Mouse (Mus musculus): ENCODE results near the gene Tns4. TPM values are rescaled to one million over a fixed set of nuclear protein-coding genes. Genes with fewer than 3 reads are reported as not detected.

Tns4 gene
- polyA plus RNA-seq, 1 experiment from 2014 or later, result not detected

DNA sequence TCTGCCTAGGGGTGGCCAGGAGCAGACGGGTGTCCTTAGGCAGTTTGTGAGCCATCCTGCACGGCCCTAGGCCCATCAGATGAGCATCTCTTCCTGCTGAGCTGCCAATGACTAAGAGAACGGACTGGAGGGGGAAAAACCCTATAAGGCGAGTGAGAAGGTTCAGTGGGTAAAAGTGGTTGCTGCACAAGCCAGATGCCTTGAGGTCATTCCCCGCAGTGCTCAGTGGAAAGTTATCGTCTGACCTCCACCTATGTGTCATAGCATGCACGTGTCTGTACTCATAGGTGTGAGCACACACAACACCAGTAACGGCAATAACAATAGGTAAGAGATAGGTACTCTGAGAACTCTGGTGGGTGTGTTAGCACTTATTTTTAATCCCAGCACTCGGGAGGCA, 9.8 kb upstream of the Tns4 start:
- ATAC-seq, result no peak
- no peaks in the 10 kb centered on the region for H3K9me3 ChIP-seq (replicated peaks)

GRCm38 (mm10) chr11:99096996-99097774, 8.1 kb upstream of the Tns4 start:
- WGBS, result 78% methylated on average over 8 of the region's 8 CpGs
- Histone ChIP-seq H3K27me3 (no peaks in the 10 kb centered on the region), H3K9ac (no peak overlapping the region), H3K27ac (no peak overlapping the region), H3K36me3 (ENCODE audit: poor library complexity, severe bottlenecking) (no peaks in the 10 kb centered on the region), H3K4me1 (no peaks in the 10 kb centered on the region), H3K9me3 (replicated peaks) (no peaks in the 10 kb centered on the region), H3K4me3 (no peak overlapping the region), H3K4me2 (no peak overlapping the region)
- no peak for ATAC-seq

More for the DNA sequence above, 9.8 kb upstream of the Tns4 start:
- no peak overlapping the region for H3K4me2 ChIP-seq
- WGBS, result 86% methylated on average over 9 of the region's 9 CpGs
- H3K27me3 ChIP-seq, result no peaks in the 10 kb centered on the region
- no peak overlapping the region for H3K27ac ChIP-seq
- no peak overlapping the region for H3K4me3 ChIP-seq
- no peaks in the 10 kb centered on the region for H3K4me1 ChIP-seq
- H3K36me3 ChIP-seq (ENCODE audit: poor library complexity, severe bottlenecking), result no peaks in the 10 kb centered on the region
- H3K9ac ChIP-seq, result no peak overlapping the region

DNA sequence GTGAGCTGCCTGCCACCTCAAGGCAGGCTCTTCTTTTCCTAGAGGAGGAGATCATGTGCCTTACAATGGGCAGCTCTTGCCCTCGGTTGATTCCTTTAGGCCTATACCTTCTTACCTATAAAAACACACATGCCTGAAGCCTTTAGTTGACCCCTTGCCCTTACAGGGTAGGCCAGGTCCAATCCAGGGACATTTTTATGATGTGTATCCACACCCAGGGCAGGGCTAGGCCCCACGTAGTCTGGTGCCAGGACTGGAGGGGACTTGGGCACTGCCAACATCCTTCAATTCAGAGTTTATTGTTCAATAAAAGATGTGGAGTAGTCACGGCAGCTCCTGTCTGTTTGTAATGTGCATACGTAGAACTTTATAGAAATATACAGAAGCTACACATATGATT, 7.3 kb upstream of the Tns4 start:
- no peaks in the 10 kb centered on the region for H3K27me3 ChIP-seq
- WGBS, result 79% methylated on average over 4 of the region's 4 CpGs
- H3K4me1 ChIP-seq, result no peaks in the 10 kb centered on the region
- no peaks in the 10 kb centered on the region for H3K36me3 ChIP-seq (ENCODE audit: poor library complexity, severe bottlenecking)
- H3K9me3 ChIP-seq (replicated peaks), result no peaks in the 10 kb centered on the region
- no peak overlapping the region for H3K4me2 ChIP-seq
- H3K9ac ChIP-seq, result no peak overlapping the region
- no peak overlapping the region for H3K4me3 ChIP-seq
- ATAC-seq, result no peak
- H3K27ac ChIP-seq, result peak overlapping the region; percentile 44; the same call in 1 of the 2 replicates

DNA sequence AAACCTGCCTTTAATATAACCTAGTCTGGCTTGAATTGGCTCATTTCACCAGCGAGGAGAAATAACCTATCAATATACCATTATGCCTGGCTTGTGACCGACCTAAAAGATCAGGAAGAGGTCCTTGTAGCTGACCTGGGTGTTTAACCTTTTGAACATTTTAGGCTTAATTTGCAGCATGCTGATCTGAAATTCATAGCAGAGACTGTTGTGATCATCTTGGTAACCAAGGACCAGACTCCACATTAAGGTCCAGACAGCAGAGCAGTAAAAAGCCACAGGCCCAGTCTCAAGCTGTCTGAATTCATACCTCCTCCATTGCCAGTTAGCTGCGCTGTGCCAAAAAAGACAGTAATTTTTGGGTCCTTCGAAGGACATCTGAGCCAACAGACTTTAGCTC, 6.7 kb upstream of the Tns4 start:
- Histone ChIP-seq H3K27ac (no peak overlapping the region), H3K9me3 (replicated peaks) (no peaks in the 10 kb centered on the region), H3K27me3 (no peaks in the 10 kb centered on the region), H3K36me3 (ENCODE audit: poor library complexity, severe bottlenecking) (no peaks in the 10 kb centered on the region), H3K9ac (no peak overlapping the region), H3K4me3 (no peak overlapping the region), H3K4me1 (no peaks in the 10 kb centered on the region), H3K4me2 (no peak overlapping the region)
- no peak for ATAC-seq
- WGBS, result 83% methylated on average over 4 of the region's 4 CpGs

DNA sequence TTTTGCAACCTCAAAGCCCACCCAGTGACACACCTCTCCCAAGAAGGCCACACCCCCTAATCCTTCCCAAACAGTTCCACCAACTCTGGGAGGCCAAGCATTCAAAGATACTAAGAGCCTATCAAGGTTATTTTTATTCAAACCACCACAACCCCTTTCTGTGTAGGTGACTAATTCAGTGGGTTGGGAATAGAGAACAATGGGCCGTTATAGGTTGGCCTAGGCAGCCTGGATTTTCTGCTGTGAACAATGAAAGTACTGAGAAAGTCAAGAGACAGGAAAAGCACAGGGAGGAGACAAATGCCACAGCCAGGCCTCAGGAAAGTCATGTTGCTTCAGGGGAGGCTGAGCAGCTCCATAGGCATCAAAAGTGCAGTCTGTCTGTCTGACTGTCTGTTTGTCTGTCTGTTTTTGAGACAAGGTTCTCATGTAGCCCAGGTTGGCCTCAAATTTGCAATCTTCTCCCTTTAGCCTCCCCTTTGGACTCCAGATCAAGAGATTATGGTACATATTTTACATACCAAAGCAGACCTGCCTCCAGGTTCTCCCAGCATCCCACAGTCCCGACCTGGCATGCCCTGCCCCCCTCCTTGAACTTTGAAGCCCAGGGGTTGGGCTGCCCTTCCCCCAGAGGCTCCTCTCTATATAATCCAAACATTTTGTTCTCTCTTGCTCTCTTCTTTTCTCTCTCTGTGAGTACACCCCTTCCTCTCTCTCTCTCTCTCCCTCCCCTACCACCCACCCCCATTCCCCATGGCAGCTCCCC, 6.0 kb upstream of the Tns4 start:
- no peaks in the 10 kb centered on the region for H3K36me3 ChIP-seq (ENCODE audit: poor library complexity, severe bottlenecking)
- no peak overlapping the region for H3K4me2 ChIP-seq
- WGBS, result 64% methylated on average over 2 of the region's 2 CpGs

DNA sequence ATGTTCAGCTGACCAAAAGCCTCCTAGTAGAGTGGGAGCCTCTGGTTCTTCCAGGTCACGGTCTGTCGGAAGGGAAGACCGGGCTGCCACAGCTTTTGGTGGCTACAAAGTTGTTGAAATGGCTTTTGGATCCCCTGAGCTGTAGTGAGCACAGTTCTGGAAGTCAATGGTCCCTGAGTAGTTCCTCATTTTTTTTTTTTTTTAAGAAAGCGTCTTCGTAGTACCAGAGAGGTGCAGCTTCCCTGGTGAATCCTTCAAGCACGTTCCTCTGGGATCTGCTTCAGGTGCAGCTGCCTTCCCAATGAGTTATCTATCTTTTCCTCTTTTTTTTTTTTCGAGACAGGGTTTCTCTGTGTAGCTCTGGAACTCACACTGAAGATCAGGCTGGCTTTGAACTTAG, 4.6 kb upstream of the Tns4 start:
- Histone ChIP-seq H3K27me3 (no peaks in the 10 kb centered on the region), H3K4me2 (no peak overlapping the region), H3K4me3 (no peak overlapping the region), H3K4me1 (no peaks in the 10 kb centered on the region), H3K9ac (no peak overlapping the region), H3K27ac (no peak overlapping the region), H3K9me3 (replicated peaks) (no peaks in the 10 kb centered on the region), H3K36me3 (ENCODE audit: poor library complexity, severe bottlenecking) (no peaks in the 10 kb centered on the region)
- WGBS, result 87% methylated on average over 7 of the region's 7 CpGs
- no peak for ATAC-seq

More for the DNA sequence above, 6.0 kb upstream of the Tns4 start:
- Histone ChIP-seq H3K9ac (no peak overlapping the region), H3K9me3 (replicated peaks) (no peaks in the 10 kb centered on the region), H3K27me3 (no peaks in the 10 kb centered on the region), H3K4me1 (no peaks in the 10 kb centered on the region), H3K4me3 (no peak overlapping the region), H3K27ac (no peak overlapping the region)
- ATAC-seq, result no peak

- H3K36me3 ChIP-seq (ENCODE audit: poor library complexity, severe bottlenecking), result no peaks in the 10 kb centered on the region
- no peak overlapping the region for H3K9ac ChIP-seq
- 76% methylated on average over 2 of the region's 2 CpGs for WGBS
- no peak overlapping the region for H3K4me2 ChIP-seq
- H3K9me3 ChIP-seq (replicated peaks), result no peaks in the 10 kb centered on the region
- no peak overlapping the region for H3K27ac ChIP-seq
- H3K4me1 ChIP-seq, result no peaks in the 10 kb centered on the region
- no peak for ATAC-seq
- H3K27me3 ChIP-seq, result no peaks in the 10 kb centered on the region
- no peak overlapping the region for H3K4me3 ChIP-seq
These were observed 2.6 kb upstream of the Tns4 start for GRCm38 (mm10) chr11:99091666-99092065.

GRCm38 (mm10) chr11:99090391-99090790, 1.3 kb upstream of the Tns4 start:
- Histone ChIP-seq H3K4me2 (no peak overlapping the region), H3K27me3 (no peaks in the 10 kb centered on the region), H3K27ac (no peak overlapping the region), H3K9me3 (replicated peaks) (no peaks in the 10 kb centered on the region), H3K9ac (no peak overlapping the region), H3K4me3 (no peak overlapping the region), H3K4me1 (no peaks in the 10 kb centered on the region), H3K36me3 (ENCODE audit: poor library complexity, severe bottlenecking) (no peaks in the 10 kb centered on the region)
- 92% methylated on average over 8 of the region's 8 CpGs for WGBS
- ATAC-seq, result no peak

DNA sequence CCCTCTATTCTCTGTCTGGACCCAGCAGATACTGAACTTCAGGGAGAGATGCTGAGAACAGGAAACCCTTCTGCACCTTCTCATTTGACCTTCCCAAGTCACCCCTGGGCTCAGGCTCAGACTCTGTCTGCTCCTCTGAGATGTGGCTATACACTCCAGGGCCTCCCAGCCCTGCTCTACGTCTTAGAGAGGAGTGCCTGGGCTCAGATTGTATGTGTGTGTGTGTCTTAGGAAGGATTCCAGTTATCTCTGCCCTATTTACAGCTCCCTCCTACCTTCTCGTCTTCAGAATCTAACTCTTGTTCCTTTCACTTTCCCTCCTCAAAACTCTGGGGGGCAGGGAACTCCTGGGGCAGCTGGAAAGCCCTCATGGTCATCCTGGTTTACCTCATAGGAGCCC, 620 bp downstream of the Tns4 start:
- 72% methylated on average over 2 of the region's 2 CpGs for WGBS
- ATAC-seq, result no peak

GRCm38 (mm10) chr11:99084366-99084765, 4.7 kb downstream of the Tns4 start:
- Histone ChIP-seq H3K4me1 (no peaks in the 10 kb centered on the region), H3K4me3 (no peak overlapping the region), H3K36me3 (ENCODE audit: poor library complexity, severe bottlenecking) (no peaks in the 10 kb centered on the region), H3K9ac (no peak overlapping the region), H3K9me3 (replicated peaks) (no peaks in the 10 kb centered on the region), H3K27ac (no peak overlapping the region), H3K27me3 (no peaks in the 10 kb centered on the region), H3K4me2 (no peak overlapping the region)
- no peak for ATAC-seq
- WGBS, result 92% methylated on average over 9 of the region's 9 CpGs

More for the DNA sequence above, 620 bp downstream of the Tns4 start:
- no peaks in the 10 kb centered on the region for H3K4me1 ChIP-seq
- H3K4me2 ChIP-seq, result no peak overlapping the region
- no peak overlapping the region for H3K4me3 ChIP-seq
- no peak overlapping the region for H3K27ac ChIP-seq
- no peaks in the 10 kb centered on the region for H3K27me3 ChIP-seq
- H3K9ac ChIP-seq, result no peak overlapping the region
- no peaks in the 10 kb centered on the region for H3K9me3 ChIP-seq (replicated peaks)
- no peaks in the 10 kb centered on the region for H3K36me3 ChIP-seq (ENCODE audit: poor library complexity, severe bottlenecking)

DNA sequence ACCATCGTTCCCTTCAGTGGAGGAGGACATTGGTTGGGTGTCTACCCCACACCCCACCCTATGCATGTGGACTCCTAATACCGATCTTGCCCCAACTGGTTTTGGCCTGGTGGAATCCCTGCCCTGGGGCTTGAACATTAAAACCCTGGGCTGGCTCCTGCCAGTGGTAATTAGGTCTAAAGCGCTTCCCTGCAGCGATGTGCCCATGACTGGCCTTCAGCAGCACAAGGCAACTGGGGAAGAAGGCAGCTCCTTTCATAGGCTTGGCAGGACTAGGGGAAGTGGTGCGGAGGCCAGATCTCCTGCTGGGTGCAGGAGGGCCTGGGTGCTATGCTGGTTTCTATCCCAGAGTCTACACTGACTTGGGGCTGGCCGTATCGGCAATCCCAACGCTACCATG, 5.6 kb downstream of the Tns4 start:
- 92% methylated on average over 8 of the region's 8 CpGs for WGBS
- H3K27me3 ChIP-seq, result no peaks in the 10 kb centered on the region
- no peak overlapping the region for H3K4me3 ChIP-seq
- no peak overlapping the region for H3K9ac ChIP-seq
- H3K27ac ChIP-seq, result no peak overlapping the region
- no peaks in the 10 kb centered on the region for H3K9me3 ChIP-seq (replicated peaks)
- no peak for ATAC-seq
- no peaks in the 10 kb centered on the region for H3K36me3 ChIP-seq (ENCODE audit: poor library complexity, severe bottlenecking)
- H3K4me1 ChIP-seq, result no peaks in the 10 kb centered on the region
- no peak overlapping the region for H3K4me2 ChIP-seq

GRCm38 (mm10) chr11:99082098-99082497, 7.0 kb downstream of the Tns4 start:
- H3K4me1 ChIP-seq, result no peaks in the 10 kb centered on the region
- no peak overlapping the region for H3K9ac ChIP-seq
- no peak overlapping the region for H3K4me3 ChIP-seq
- ATAC-seq, result no peak
- no peaks in the 10 kb centered on the region for H3K36me3 ChIP-seq (ENCODE audit: poor library complexity, severe bottlenecking)
- no peaks in the 10 kb centered on the region for H3K9me3 ChIP-seq (replicated peaks)
- H3K4me2 ChIP-seq, result no peak overlapping the region
- H3K27me3 ChIP-seq, result no peaks in the 10 kb centered on the region
- no peak overlapping the region for H3K27ac ChIP-seq
- WGBS, result 71% methylated on average over 8 of the region's 8 CpGs
